Mouse (Mus musculus): ENCODE data around the gene Arl6ip5.

DNA sequence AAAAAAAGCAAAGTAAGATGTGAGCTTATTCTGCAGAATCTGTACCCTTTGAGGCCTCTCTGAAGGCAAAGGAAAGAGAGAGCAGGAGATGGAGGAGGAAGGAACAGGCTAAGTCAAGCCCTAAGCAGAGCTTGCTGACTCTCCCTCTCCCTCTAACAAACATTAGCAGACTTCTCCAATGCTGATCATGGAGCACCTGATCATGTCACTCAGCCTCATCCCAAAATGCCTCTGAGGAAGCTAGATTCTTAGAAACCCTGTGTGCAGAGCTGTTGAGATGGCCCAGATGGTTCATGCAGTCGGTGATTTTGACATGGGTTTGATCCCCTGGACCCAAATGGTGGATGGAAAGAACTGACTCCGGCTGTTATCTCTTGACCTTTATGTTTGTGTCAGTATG is 56.6 kb downstream of the Arl6ip5 start:
- no peak for TF ChIP-seq CTCF (IDR thresholded peaks at IDR 0.05; ENCODE audit: low read depth)
- no peak for TF ChIP-seq EP300 (IDR thresholded peaks at IDR 0.05; ENCODE audit: low read depth)
